Mouse (Mus musculus): ENCODE results near the gene March8.

DNA sequence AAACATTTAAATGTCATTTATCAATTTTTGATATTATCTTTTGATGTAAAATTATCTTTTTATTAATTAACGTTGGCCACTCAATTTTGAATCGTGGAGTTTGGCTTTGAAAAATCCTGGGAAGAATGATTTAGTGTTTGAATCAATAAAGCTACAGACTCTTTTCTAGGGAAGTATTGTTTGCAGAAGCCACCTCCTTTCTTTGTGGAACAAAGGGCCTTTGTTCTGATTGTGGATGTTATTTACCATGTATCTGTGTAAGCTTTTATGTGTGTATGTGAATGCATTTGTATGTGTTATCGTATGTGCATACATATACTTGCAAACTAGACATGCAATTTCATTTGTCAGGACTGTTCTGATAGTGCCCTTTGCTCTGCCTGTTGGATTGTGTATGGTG is 48.7 kb downstream of the March8 start:
- TF ChIP-seq POLR2A (IDR thresholded peaks at IDR 0.05; ENCODE audit: borderline replicate concordance, extremely low read depth, low read depth, low read length) (no peak), CTCF (IDR thresholded peaks at IDR 0.05; ENCODE audit: insufficient read depth, low read length) (no peak)

Measured in lung, adult 2 months (tissue).